Mouse (Mus musculus): ENCODE results near the gene BC005537. TPM values are rescaled to one million over a fixed set of nuclear protein-coding genes. Genes with fewer than 3 reads are reported as not detected.

The BC005537 gene
- polyA plus RNA-seq, 1 experiment from 2014 or later = 25.0 TPM

DNA sequence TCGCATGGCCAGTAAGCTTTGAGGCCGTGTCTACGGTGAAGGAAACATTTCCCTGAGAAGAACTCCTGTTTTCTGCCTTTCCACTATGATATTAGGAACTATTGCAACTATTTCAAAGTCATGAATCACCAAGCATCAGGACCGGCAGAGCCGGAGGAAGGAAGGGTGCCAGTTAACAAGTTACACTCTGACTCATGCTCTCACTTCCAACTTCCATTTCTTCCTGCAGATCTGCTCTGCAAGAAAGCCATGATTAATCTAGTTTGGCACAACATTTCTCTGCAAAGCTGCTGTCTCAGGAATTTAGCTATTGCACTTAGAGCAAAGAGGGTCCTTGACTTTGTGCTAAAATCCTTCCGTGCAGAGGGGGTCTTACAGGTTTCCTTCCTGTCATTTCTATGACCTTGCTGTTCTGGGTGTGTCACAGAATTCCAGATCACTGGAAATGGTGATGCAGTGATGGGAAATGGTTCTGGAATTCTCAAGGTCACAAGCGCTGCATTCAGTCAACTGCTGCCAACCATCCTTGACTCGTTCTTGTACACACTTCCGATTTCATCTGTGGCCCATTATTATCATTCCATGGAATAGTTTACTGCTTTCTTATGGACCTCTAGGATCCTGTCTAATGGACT is 8.9 kb upstream of the BC005537 start:
- DNase-seq (ENCODE audit: low spot score, missing footprints) (no peak), ATAC-seq (ENCODE audit: low FRiP score) (no peak)
- 84% methylated on average over 9 of the region's 9 CpGs for WGBS
- Histone ChIP-seq H3K27ac (ENCODE audit: low read depth, low read length) (no peak overlapping the region), H3K4me1 (ENCODE audit: control insufficient read depth, insufficient read depth, low read length) (no peaks in the 10 kb centered on the region), H3K9ac (ENCODE audit: low read length) (no peak overlapping the region), H3K27me3 (ENCODE audit: control insufficient read depth, insufficient read depth, low read length) (no peaks in the 10 kb centered on the region), H3K36me3 (ENCODE audit: control insufficient read depth, insufficient read depth, low read length) (no peaks in the 10 kb centered on the region), H3K4me3 (ENCODE audit: low read depth, low read length) (no peak overlapping the region), H3K4me2 (no peak overlapping the region), H3K9me3 (ENCODE audit: control insufficient read depth, low read length) (no peaks in the 10 kb centered on the region)

DNA sequence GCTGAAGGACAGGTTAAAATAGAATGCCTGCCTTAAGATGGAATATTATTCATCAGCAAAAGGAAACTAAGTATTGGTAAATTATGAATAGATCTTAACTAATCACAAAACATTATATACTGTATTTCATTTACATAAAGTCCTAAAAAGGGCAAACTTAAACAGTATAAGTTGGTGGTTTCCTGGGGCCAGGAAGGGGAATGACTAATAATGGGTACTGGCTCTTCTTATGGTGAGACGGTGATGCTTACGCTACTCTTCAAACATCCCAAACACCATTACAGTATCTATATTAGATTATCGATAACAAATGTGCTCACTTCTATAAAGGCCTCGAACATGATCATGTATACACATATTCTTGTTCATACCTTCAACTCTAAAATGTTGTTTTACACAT is 2.8 kb upstream of the BC005537 start:
- no peak overlapping the region for H3K4me3 ChIP-seq (ENCODE audit: low read depth, low read length)
- no peaks in the 10 kb centered on the region for H3K27me3 ChIP-seq (ENCODE audit: control insufficient read depth, insufficient read depth, low read length)
- H3K4me2 ChIP-seq = no peak overlapping the region
- DNase-seq (ENCODE audit: low spot score, missing footprints) (peak; percentile 69), ATAC-seq (ENCODE audit: low FRiP score) (no peak)
- H3K4me1 ChIP-seq (ENCODE audit: control insufficient read depth, insufficient read depth, low read length) = peaks cover 7% of the 10 kb centered on the region
- no peak overlapping the region for H3K27ac ChIP-seq (ENCODE audit: low read depth, low read length)
- no peaks in the 10 kb centered on the region for H3K9me3 ChIP-seq (ENCODE audit: control insufficient read depth, low read length)
- no peak overlapping the region for H3K9ac ChIP-seq (ENCODE audit: low read length)
- WGBS = 99% methylated on average over 4 of the region's 4 CpGs
- H3K36me3 ChIP-seq (ENCODE audit: control insufficient read depth, insufficient read depth, low read length) = no peaks in the 10 kb centered on the region

DNA sequence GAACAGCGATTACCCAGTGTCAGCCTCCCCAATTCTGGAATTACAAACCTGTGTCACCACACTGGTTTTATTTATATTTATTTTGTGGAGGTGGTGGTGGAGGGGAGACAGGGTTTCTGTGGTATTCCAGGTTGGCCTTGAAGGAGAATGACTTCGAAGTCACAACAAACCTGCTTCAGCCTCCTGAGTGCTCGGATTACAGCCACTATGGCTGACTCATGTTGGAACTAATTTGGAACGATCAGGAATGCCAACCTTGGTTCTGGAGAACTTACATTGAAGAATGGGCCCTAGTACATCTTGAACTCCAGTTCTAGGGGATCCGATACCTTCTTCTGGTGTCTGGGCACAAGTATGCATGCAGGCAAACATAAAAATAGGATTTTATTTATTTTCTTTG is 2.1 kb upstream of the BC005537 start:
- H3K4me3 ChIP-seq (ENCODE audit: low read depth, low read length) = no peak overlapping the region; the same call in 1 of the 2 replicates
- no peaks in the 10 kb centered on the region for H3K9me3 ChIP-seq (ENCODE audit: control insufficient read depth, low read length)
- no peaks in the 10 kb centered on the region for H3K36me3 ChIP-seq (ENCODE audit: control insufficient read depth, insufficient read depth, low read length)
- H3K27me3 ChIP-seq (ENCODE audit: control insufficient read depth, insufficient read depth, low read length) = no peaks in the 10 kb centered on the region
- peak overlapping the region; percentile 31; the same call in 1 of the 2 replicates for H3K9ac ChIP-seq (ENCODE audit: low read length)
- H3K4me1 ChIP-seq (ENCODE audit: control insufficient read depth, insufficient read depth, low read length) = peaks cover 12% of the 10 kb centered on the region
- ATAC-seq (ENCODE audit: low FRiP score) = no peak
- WGBS = 78% methylated on average over 5 of the region's 5 CpGs
- DNase-seq (ENCODE audit: low spot score, missing footprints) = no peak
- peak overlapping the region; percentile 67; the same call in 1 of the 2 replicates for H3K4me2 ChIP-seq
- no peak overlapping the region for H3K27ac ChIP-seq (ENCODE audit: low read depth, low read length)

DNA sequence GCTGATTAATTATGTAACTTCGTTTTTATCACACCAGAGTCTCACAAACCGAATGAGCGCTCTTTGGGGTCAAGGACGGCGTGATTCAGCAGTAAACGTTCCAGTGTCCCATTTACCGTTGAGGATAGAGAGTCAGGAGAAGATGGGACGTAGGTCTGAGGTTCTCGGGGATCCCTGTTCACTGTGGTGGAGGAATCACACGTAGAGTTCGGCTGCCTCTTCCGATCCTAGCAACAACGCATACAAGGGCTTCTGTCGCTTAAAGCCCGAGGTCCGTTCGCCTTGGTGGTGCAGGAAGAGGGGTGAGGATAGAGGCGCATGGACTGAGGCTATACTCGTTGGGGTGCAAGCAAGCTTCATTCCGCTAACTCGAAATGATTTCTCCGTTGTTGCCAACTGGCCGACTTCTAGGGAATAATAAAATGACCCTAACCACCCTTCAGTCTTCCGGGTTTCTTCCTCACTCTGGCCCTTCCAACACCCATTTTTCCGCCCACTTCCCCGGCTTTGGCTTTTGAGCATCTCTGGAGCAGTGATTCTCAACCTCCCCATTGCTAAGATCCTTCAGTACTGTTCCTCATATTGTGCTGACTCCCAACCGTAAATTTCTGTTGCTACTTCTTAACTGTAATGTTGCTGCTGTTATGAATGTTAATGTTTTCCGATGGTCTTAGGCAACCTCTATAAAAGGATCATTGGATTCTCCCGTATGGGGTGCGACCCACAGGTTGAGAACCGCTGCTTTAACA is 1.4 kb upstream of the BC005537 start:
- under 1% methylated on average over 31 of the region's 31 CpGs for WGBS
- peak; percentile 14 for ATAC-seq (ENCODE audit: low FRiP score)

DNA sequence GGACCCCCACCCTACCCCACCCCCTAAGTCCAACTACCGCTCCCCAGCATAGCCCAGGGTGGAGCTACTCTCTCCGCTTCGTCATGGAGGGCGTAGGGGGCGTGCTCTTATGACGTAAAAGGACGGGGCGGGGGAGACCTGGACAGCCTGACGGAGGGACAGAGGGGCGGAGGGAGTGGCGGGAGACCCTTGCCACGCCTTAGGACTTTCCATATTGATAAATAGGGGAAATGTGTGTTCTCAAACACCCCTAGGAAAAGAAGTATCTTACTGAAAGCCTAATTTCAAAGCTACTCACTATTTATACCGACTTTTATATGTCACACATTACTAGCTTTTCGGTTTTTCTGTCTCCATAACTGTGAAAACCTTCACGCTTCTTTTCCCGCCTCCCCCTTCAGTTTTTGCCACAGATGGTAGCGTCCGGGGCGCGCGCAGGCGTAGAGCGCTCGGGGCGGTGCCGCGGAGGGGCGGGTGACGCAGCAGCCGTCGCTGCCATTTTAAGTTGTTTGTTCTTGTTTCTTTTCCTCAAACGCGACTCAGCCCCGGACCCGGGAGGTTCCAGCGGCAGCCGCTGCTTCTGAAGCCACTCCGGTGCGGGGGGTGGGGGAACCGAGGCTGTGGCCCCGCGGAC is 666 bp upstream of the BC005537 start:
- peak overlapping the region; percentile 98 for H3K27ac ChIP-seq (ENCODE audit: low read depth, low read length)
- H3K9me3 ChIP-seq (ENCODE audit: control insufficient read depth, low read length) = no peaks in the 10 kb centered on the region
- H3K36me3 ChIP-seq (ENCODE audit: control insufficient read depth, insufficient read depth, low read length) = no peaks in the 10 kb centered on the region
- H3K4me1 ChIP-seq (ENCODE audit: control insufficient read depth, insufficient read depth, low read length) = peaks cover 12% of the 10 kb centered on the region
- DNase-seq (ENCODE audit: low spot score, missing footprints) = peak; percentile 99
- no peaks in the 10 kb centered on the region for H3K27me3 ChIP-seq (ENCODE audit: control insufficient read depth, insufficient read depth, low read length)
- H3K4me3 ChIP-seq (ENCODE audit: low read depth, low read length) = peak overlapping the region; percentile 99
- under 1% methylated on average over 42 of the region's 42 CpGs for WGBS
- peak overlapping the region; percentile 90 for H3K4me2 ChIP-seq
- peak; percentile 97 for ATAC-seq (ENCODE audit: low FRiP score)
- H3K9ac ChIP-seq (ENCODE audit: low read length) = peak overlapping the region; percentile 96

More for the DNA sequence above, 1.4 kb upstream of the BC005537 start:
- no peaks in the 10 kb centered on the region for H3K27me3 ChIP-seq (ENCODE audit: control insufficient read depth, insufficient read depth, low read length)
- H3K36me3 ChIP-seq (ENCODE audit: control insufficient read depth, insufficient read depth, low read length) = no peaks in the 10 kb centered on the region
- peak overlapping the region; percentile 99 for H3K4me3 ChIP-seq (ENCODE audit: low read depth, low read length)
- 0 out of 2 replicates have a peak overlapping the region, but pooled peaks have one; percentile 0 for H3K27ac ChIP-seq (ENCODE audit: low read depth, low read length)
- no peaks in the 10 kb centered on the region for H3K9me3 ChIP-seq (ENCODE audit: control insufficient read depth, low read length)
- DNase-seq (ENCODE audit: low spot score, missing footprints) = peak; percentile 94
- peaks cover 12% of the 10 kb centered on the region for H3K4me1 ChIP-seq (ENCODE audit: control insufficient read depth, insufficient read depth, low read length)
- H3K4me2 ChIP-seq = peak overlapping the region; percentile 67
- H3K9ac ChIP-seq (ENCODE audit: low read length) = peak overlapping the region; percentile 31

DNA sequence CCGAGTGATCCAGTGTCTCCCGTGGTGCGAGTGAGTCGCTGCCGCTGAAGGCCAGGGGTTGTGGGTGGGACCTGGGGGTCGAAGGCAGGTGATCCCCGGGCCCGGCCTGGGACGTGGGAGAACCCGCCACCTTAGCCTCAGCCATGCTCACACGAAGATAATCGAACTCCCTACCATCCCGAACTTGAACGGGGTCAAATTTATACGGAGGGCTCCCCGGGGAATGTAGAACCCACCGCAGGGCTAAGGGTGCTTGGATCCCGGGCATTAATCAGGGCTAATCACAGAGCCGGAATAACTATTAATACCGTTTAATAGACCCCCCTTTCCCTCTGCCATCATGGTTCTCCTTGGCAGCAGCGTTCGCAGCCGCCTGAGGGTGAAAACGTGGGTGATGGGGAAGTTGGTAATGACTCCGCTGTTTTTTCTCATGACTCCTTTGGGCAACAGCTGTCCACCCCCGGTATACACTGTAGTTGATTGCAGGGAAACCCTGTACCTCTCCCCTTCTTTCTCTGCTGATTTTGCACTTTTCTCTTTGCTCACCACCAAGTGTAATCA is 754 bp downstream of the BC005537 start:
- peak overlapping the region; percentile 96 for H3K9ac ChIP-seq (ENCODE audit: low read length)
- H3K27ac ChIP-seq (ENCODE audit: low read depth, low read length) = no peak overlapping the region; the same call in 1 of the 2 replicates
- H3K27me3 ChIP-seq (ENCODE audit: control insufficient read depth, insufficient read depth, low read length) = no peaks in the 10 kb centered on the region
- no peak for ATAC-seq (ENCODE audit: low FRiP score)
- peak overlapping the region; percentile 99 for H3K4me3 ChIP-seq (ENCODE audit: low read depth, low read length)
- peaks cover 12% of the 10 kb centered on the region for H3K4me1 ChIP-seq (ENCODE audit: control insufficient read depth, insufficient read depth, low read length)
- no peaks in the 10 kb centered on the region for H3K9me3 ChIP-seq (ENCODE audit: control insufficient read depth, low read length)
- DNase-seq (ENCODE audit: low spot score, missing footprints) = peak; percentile 91
- WGBS = under 1% methylated on average over 26 of the region's 26 CpGs
- peak overlapping the region; percentile 90 for H3K4me2 ChIP-seq
- no peaks in the 10 kb centered on the region for H3K36me3 ChIP-seq (ENCODE audit: control insufficient read depth, insufficient read depth, low read length)

DNA sequence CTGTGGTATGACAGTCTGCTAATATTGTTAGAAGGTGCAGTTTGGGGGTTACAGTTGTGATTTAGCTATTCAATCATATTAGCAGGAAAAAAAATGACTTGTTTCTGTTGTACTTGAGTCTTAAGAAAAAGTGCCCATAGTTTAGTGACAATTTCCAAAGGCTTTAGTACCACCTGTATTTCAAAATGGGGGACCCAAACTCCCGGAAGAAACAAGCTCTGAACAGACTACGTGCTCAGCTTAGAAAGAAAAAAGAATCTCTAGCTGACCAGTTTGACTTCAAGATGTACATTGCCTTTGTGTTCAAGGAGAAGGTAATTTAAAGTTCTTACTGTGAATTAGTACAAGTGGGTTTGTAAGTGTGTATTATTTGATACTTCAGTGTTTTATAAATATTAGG is 1.7 kb downstream of the BC005537 start:
- H3K4me1 ChIP-seq (ENCODE audit: control insufficient read depth, insufficient read depth, low read length) = peaks cover 12% of the 10 kb centered on the region
- H3K27me3 ChIP-seq (ENCODE audit: control insufficient read depth, insufficient read depth, low read length) = no peaks in the 10 kb centered on the region
- peak overlapping the region; percentile 90 for H3K4me2 ChIP-seq
- WGBS = 22% methylated on average over 2 of the region's 2 CpGs
- H3K9ac ChIP-seq (ENCODE audit: low read length) = peak overlapping the region; percentile 96
- H3K9me3 ChIP-seq (ENCODE audit: control insufficient read depth, low read length) = no peaks in the 10 kb centered on the region
- H3K4me3 ChIP-seq (ENCODE audit: low read depth, low read length) = peak overlapping the region; percentile 99
- no peak overlapping the region for H3K27ac ChIP-seq (ENCODE audit: low read depth, low read length)
- ATAC-seq (ENCODE audit: low FRiP score) (no peak), DNase-seq (ENCODE audit: low spot score, missing footprints) (peak; percentile 86)
- no peaks in the 10 kb centered on the region for H3K36me3 ChIP-seq (ENCODE audit: control insufficient read depth, insufficient read depth, low read length)

DNA sequence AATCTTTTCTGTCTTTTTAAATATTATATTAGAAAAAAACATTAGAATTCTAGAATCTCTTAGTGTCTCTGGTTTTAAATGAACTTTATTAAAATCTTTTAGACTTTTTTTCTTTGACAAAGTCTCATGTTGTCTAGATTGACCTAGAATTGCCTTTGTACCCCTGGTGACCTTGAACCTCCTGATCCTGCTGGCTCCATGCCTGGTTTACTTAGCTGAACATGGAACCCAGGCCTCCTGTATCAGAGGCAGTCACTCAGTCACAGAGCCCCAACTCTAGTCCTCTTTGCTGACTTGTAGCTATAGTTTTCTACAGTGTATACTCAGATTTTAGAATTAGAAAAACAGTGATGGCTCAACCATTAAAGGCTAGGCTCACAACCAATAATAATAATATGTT is 4.6 kb downstream of the BC005537 start:
- Histone ChIP-seq H3K4me1 (ENCODE audit: control insufficient read depth, insufficient read depth, low read length) (peaks cover 12% of the 10 kb centered on the region), H3K36me3 (ENCODE audit: control insufficient read depth, insufficient read depth, low read length) (peaks cover 13% of the 10 kb centered on the region), H3K4me2 (no peak overlapping the region), H3K27ac (ENCODE audit: low read depth, low read length) (no peak overlapping the region), H3K9me3 (ENCODE audit: control insufficient read depth, low read length) (no peaks in the 10 kb centered on the region), H3K4me3 (ENCODE audit: low read depth, low read length) (no peak overlapping the region), H3K9ac (ENCODE audit: low read length) (no peak overlapping the region), H3K27me3 (ENCODE audit: control insufficient read depth, insufficient read depth, low read length) (no peaks in the 10 kb centered on the region)
- no peak for DNase-seq (ENCODE audit: low spot score, missing footprints)
- ATAC-seq (ENCODE audit: low FRiP score) = no peak

DNA sequence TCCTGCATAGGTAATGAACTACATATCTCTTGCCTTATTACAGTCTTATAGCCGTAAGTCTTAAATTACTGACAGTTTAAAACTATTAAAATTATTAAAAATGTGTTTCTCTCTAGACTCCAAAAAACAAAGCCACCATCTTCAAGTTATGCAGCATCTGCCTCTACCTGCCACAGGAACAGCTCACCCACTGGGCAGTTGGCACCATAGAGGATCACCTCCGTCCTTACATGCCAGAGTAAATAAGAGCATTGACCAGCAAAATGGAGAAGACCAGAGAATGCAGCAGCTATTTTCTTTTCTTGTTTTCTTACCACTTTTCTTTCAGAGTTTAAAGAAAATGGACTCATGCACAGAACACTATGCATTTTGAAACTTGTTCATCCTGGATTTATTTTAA is 11.1 kb downstream of the BC005537 start:
- H3K27ac ChIP-seq (ENCODE audit: low read depth, low read length) = no peak overlapping the region
- no peak overlapping the region for H3K4me3 ChIP-seq (ENCODE audit: low read depth, low read length)
- H3K9me3 ChIP-seq (ENCODE audit: control insufficient read depth, low read length) = no peaks in the 10 kb centered on the region
- 96% methylated on average over 2 of the region's 2 CpGs for WGBS
- DNase-seq (ENCODE audit: low spot score, missing footprints) (no peak), ATAC-seq (ENCODE audit: low FRiP score) (no peak)
- no peak overlapping the region for H3K9ac ChIP-seq (ENCODE audit: low read length)
- no peaks in the 10 kb centered on the region for H3K4me1 ChIP-seq (ENCODE audit: control insufficient read depth, insufficient read depth, low read length)
- H3K27me3 ChIP-seq (ENCODE audit: control insufficient read depth, insufficient read depth, low read length) = no peaks in the 10 kb centered on the region
- H3K4me2 ChIP-seq = no peak overlapping the region
- peaks cover 27% of the 10 kb centered on the region for H3K36me3 ChIP-seq (ENCODE audit: control insufficient read depth, insufficient read depth, low read length)

All from midbrain, embryonic 11.5 days (tissue).